Mouse (Mus musculus) heart, adult 2 months (tissue): ENCODE results near the gene Pdzd7. TPM values are rescaled to one million over a fixed set of nuclear protein-coding genes. Genes with fewer than 3 reads are reported as not detected.

ENCODE experiments used
- DNase-seq, 2 experiments: peaks; one replicate each; pipeline ENCODE4 v3.0.0; 2021
- H3K27ac ChIP-seq: fragments of 200-600 bp; 2 replicates; pipeline ENCODE4 v1.8.1; 2022
- H3K27me3 ChIP-seq: fragments of 200-500 bp; 2 replicates; pipeline ENCODE4 v1.6.1; 2012; ENCODE audit warnings: mild to moderate bottlenecking, low read length, inconsistent platforms, mixed read lengths; ENCODE audit not compliant: control insufficient read depth, insufficient read depth
- H3K36me3 ChIP-seq: fragments of 200-500 bp; 2 replicates; pipeline ENCODE4 v1.6.1; 2012; ENCODE audit warnings: low read length, inconsistent platforms; ENCODE audit not compliant: control insufficient read depth, insufficient read depth
- H3K4me1 ChIP-seq: fragments of 200-500 bp; 2 replicates; pipeline ENCODE4 v1.6.1; 2011; ENCODE audit warnings: low read length; ENCODE audit not compliant: control insufficient read depth, insufficient read depth
- H3K4me3 ChIP-seq: fragments of 200-600 bp; 2 replicates; pipeline ENCODE4 v1.8.1; 2022
- H3K79me2 ChIP-seq: fragments of 200-500 bp; replicated peaks from 2 replicates; pipeline ENCODE4 v1.6.1; 2012; ENCODE audit warnings: mild to moderate bottlenecking, inconsistent platforms, low read length, moderate library complexity, mixed read lengths; ENCODE audit not compliant: control insufficient read depth, insufficient read depth
- H3K9ac ChIP-seq: fragments of 200-500 bp; 2 replicates; pipeline ENCODE4 v1.6.1; 2012; ENCODE audit warnings: low read depth, mild to moderate bottlenecking, control low read depth, inconsistent platforms, low read length, mixed read lengths
- CTCF ChIP-seq: fragments of 200-600 bp; IDR thresholded peaks from 2 replicates; pipeline ENCODE4 v1.8.1; 2022; ENCODE audit warnings: antibody characterized with exemption, mild to moderate bottlenecking, moderate library complexity
- EP300 ChIP-seq: fragments of 200-500 bp; IDR thresholded peaks from 2 replicates; pipeline ENCODE4 v1.6.1; 2011; ENCODE audit warnings: low read depth, low read length, control low read depth; ENCODE audit not compliant: insufficient read depth
- POLR2A ChIP-seq: fragments of 200-500 bp; IDR thresholded peaks from 2 replicates; pipeline ENCODE4 v1.6.1; 2011; ENCODE audit warnings: mild to moderate bottlenecking, low read depth, low read length, control low read depth; ENCODE audit not compliant: insufficient read depth
- WGBS: fragments of 180-500 bp; shearing (Covaris S2); methylation state at CpG from one replicate; pipeline ENCODE4 v1.1.7; 2018; 5-methylcytosine and 5-hydroxymethylcytosine counted together
- intact Hi-C: fragments of 180-260 bp; cut with DNase I; formaldehyde crosslinking; loops from one replicate; pipeline ENCODE4 v1.15.1; 2025
- polyA plus RNA-seq: library from polyadenylated mRNA; depleted of rRNA; stranded (reverse); fragments of >200 nt; gene quantifications from 2 replicates; pipeline ENCODE4 v1.2.3, GENCODE M21; 2012
- total RNA-seq, 2 experiments: library from RNA; stranded (reverse); gene quantifications; 2 replicates each; pipeline ENCODE4 v1.2.3; 2021

Gene Pdzd7
- total and polyA plus RNA-seq, 3 experiments: 0.08 to 0.43 TPM; not detected in 1

- DNase-seq: peak in 1 of 2 experiments; percentile 19
- Histone ChIP-seq H3K27me3 (no peaks in the 10 kb centered on the region), H3K27ac (no peak overlapping the region), H3K4me1 (peaks cover 3% of the 10 kb centered on the region), H3K4me3 (no peak overlapping the region), H3K79me2 (no peaks in the 10 kb centered on the region), H3K9ac (no peak overlapping the region), H3K36me3 (peaks cover 4% of the 10 kb centered on the region; the same call in 1 of the 2 replicates)
- 63% methylated on average over 20 of the region's 20 CpGs for WGBS
- TF ChIP-seq EP300 (no peak), CTCF (no peak), POLR2A (no peak)
- intact Hi-C loops: no loop called here
Observed at GRCm38 (mm10) chr19:45007425-45008191, 37.9 kb downstream of the Pdzd7 start.

DNA sequence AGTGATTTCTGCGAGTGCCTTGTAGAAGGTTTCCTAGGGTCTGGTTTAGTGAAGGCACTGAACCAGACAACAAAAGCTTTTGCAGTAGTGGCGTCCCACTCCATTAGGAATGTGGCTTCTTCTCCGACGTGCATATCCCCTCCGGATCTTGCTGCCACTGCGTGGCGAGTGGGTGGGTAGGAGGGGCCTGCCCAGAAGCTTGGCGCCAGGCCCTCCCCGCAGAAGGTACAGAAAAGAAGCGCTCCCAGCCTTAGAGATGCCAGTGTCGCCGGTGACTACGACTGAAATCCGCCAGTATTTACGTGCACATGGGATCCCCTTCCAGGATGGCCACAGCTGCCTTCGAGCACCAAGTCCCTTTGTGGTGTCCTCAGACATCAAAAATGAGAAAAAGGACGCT, 38.5 kb downstream of the Pdzd7 start:
- Histone ChIP-seq H3K27me3 (no peaks in the 10 kb centered on the region), H3K27ac (peak overlapping the region; percentile 76), H3K9ac (peak overlapping the region; percentile 52), H3K4me1 (peaks cover 3% of the 10 kb centered on the region), H3K4me3 (peak overlapping the region; percentile 98), H3K79me2 (no peaks in the 10 kb centered on the region), H3K36me3 (peaks cover 4% of the 10 kb centered on the region; the same call in 1 of the 2 replicates)
- TF ChIP-seq CTCF (no peak), EP300 (no peak), POLR2A (no peak)
- 20% methylated on average over 17 of the region's 17 CpGs for WGBS
- DNase-seq: peak in 1 of 2 experiments; percentile 11
- intact Hi-C loops: no loop called here

DNA sequence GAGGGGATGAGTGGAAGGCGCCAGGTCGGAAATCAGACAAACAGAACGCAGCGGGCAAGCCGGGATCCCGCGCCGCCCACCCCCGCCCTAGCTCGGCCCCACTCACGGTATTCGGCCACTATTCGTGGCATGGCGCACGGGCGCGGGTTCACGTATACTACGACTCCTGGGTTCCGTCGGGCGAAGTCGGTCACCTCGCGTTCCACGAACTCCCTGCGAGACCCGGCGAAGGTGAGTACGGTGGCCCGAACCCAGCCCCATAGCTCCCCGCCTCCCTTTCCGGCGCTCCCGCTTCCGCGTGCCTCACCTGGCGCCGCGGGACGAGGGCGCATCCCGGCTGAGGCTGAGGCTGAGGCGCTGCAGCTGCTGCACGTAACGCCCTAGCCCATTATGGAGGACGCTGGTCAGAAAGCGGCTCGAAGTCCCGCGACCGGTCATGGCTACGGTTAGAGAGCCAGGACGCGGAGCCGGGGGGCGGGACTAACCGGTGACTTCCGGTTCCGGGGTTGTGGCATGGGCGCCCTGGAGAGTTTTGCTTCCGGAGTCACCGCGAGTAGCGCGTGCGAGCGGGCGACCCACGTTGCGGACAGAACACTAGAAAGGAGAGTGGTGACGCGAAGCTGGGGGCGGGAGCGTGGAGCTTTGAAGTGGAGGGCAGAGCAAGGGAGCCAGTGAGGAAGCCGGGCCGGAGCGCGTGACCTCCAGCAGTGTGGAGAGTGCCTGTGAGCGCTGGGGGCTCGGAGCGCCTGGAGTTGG, 39.4 kb downstream of the Pdzd7 start, which contains the start of gene Mrpl43:
Mrpl43 (minus strand) TSS at position 486 of the 756 bp plus-strand sequence.
- Histone ChIP-seq H3K36me3 (peaks cover 4% of the 10 kb centered on the region; the same call in 1 of the 2 replicates), H3K9ac (peak within 1 kb of the TSS; percentile 78), H3K27me3 (no peaks in the 10 kb centered on the region), H3K27ac (peak within 1 kb of the TSS; percentile 76), H3K4me1 (peaks cover 3% of the 10 kb centered on the region), H3K4me3 (peak within 1 kb of the TSS; percentile 98), H3K79me2 (no peaks in the 10 kb centered on the region)
- TF ChIP-seq CTCF: no peak
- peak; percentile 47 for TF ChIP-seq POLR2A
- TF ChIP-seq EP300: no peak
- under 1% methylated on average over 82 of the region's 82 CpGs for WGBS
- intact Hi-C loops: no loop called here
- DNase-seq: peak; percentile 95 to 98

DNA sequence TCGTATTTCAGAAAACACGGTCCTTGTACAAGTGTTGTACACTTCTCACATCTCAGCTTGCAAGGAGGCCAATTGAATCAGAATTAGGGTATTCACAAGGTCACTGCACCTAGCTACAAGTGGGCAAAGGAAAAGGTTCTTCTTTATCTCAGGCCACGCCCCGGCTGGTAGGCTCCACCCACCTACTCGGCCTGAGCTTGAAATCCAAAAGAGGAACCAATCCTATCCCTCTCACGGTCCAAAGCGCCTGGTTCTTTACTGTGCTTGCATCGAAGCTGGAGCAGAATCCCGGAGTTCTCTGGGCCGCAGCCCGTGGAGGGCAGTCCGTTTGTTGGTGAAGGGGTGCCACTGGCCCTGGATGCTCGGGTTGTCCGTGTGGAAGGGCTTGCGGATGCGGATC, 40.1 kb downstream of the Pdzd7 start, which contains the start of gene Twnk:
Twnk (plus strand) TSS at position 220 of the 400 bp plus-strand sequence.
- intact Hi-C loops: no loop called here
- Histone ChIP-seq H3K79me2 (no peaks in the 10 kb centered on the region), H3K36me3 (peaks cover 4% of the 10 kb centered on the region; the same call in 1 of the 2 replicates), H3K4me1 (peaks cover 3% of the 10 kb centered on the region), H3K27me3 (no peaks in the 10 kb centered on the region), H3K4me3 (peak within 1 kb of the TSS; percentile 98), H3K9ac (peak within 1 kb of the TSS; percentile 78), H3K27ac (peak within 1 kb of the TSS; percentile 76)
- TF ChIP-seq CTCF (no peak), EP300 (no peak), POLR2A (no peak)
- DNase-seq: peak; percentile 63 to 75
- 10% methylated on average over 16 of the region's 16 CpGs for WGBS

GRCm38 (mm10) chr19:45003740-45004516, 41.6 kb downstream of the Pdzd7 start:
- Histone ChIP-seq H3K4me1 (peaks cover 3% of the 10 kb centered on the region), H3K9ac (no peak overlapping the region), H3K79me2 (no peaks in the 10 kb centered on the region), H3K27me3 (no peaks in the 10 kb centered on the region), H3K27ac (no peak overlapping the region), H3K4me3 (no peak overlapping the region), H3K36me3 (peaks cover 4% of the 10 kb centered on the region; the same call in 1 of the 2 replicates)
- 87% methylated on average over 7 of the region's 7 CpGs for WGBS
- intact Hi-C loops: no loop called here
- TF ChIP-seq EP300 (no peak), POLR2A (no peak), CTCF (no peak)
- DNase-seq: no peak
